19 mouse cellular contexts compared by ENCODE assay signal in genomic region chr6:111424737-111425136, GRCm38 (mm10).
DNase-seq lines count a peak whose midpoint lies in the region; ATAC-seq lines count a peak whose summit lies in the region.
"Had no signal": no experiment of that assay in that cellular context is flagged by ENCODE, and none has a peak within 500 bp of the region (broad histone marks: within the 10 kb centered on the region; RNA-seq: fewer than 3 reads in every experiment).

No protein-coding gene starts in this region.

- no peak overlapping the region for H3K9ac ChIP-seq in forebrain, embryonic 14.5 days (ENCODE audit: low read length)
- no peak overlapping the region for H3K9ac ChIP-seq in forebrain, embryonic 11.5 days (ENCODE audit: low read length)
- no peak overlapping the region for H3K9ac ChIP-seq in neural tube, embryonic 13.5 days
- no peak overlapping the region for H3K9ac ChIP-seq in hindbrain, embryonic 16.5 days (ENCODE audit: low read depth, low read length)
- H3K9ac ChIP-seq: hindbrain, embryonic 15.5 days had no signal

- H3K27ac ChIP-seq in forebrain, embryonic 14.5 days (ENCODE audit: low read depth, low read length): no peak overlapping the region
- H3K27ac ChIP-seq in forebrain, embryonic 11.5 days (ENCODE audit: low read depth, low read length): no peak overlapping the region
- no peak overlapping the region for H3K27ac ChIP-seq in neural tube, embryonic 13.5 days (replicated peaks)
- H3K27ac ChIP-seq in hindbrain, embryonic 16.5 days (ENCODE audit: low read depth, low read length): no peak overlapping the region
- H3K27ac ChIP-seq: heart, embryonic 10.5 days; hindbrain, embryonic 15.5 days; kidney, postnatal 0 days; macrophage had no signal

- H3K36me3 ChIP-seq in forebrain, embryonic 14.5 days (ENCODE audit: control insufficient read depth, insufficient read depth, low read length): no peaks in the 10 kb centered on the region
- no peaks in the 10 kb centered on the region for H3K36me3 ChIP-seq in forebrain, embryonic 11.5 days (ENCODE audit: control insufficient read depth, insufficient read depth, low read length)
- no peaks in the 10 kb centered on the region for H3K36me3 ChIP-seq in neural tube, embryonic 13.5 days
- H3K36me3 ChIP-seq in hindbrain, embryonic 16.5 days (ENCODE audit: control insufficient read depth, insufficient read depth, low read length): no peaks in the 10 kb centered on the region
- H3K36me3 ChIP-seq: heart, embryonic 10.5 days; hindbrain, embryonic 15.5 days had no signal

- peak; percentile 78; the same call in 1 of the 2 replicates for ATAC-seq in forebrain, embryonic 14.5 days
- ATAC-seq in forebrain, embryonic 11.5 days (replicated peaks; ENCODE audit: low FRiP score): no peak
- peak; percentile 61; the same call in 1 of the 2 replicates for ATAC-seq in neural tube, embryonic 13.5 days (ENCODE audit: low read depth)
- ATAC-seq in hindbrain, embryonic 16.5 days: peak; percentile 87
- ATAC-seq: intestine, embryonic 16.5 days; Patski had no signal

- no peaks in the 10 kb centered on the region for H3K9me3 ChIP-seq in forebrain, embryonic 14.5 days (replicated peaks; ENCODE audit: control insufficient read depth, low read length)
- no peaks in the 10 kb centered on the region for H3K9me3 ChIP-seq in forebrain, embryonic 11.5 days (ENCODE audit: control insufficient read depth, low read length)
- H3K9me3 ChIP-seq in neural tube, embryonic 13.5 days: no peaks in the 10 kb centered on the region
- no peaks in the 10 kb centered on the region; the same call in 1 of the 2 replicates for H3K9me3 ChIP-seq in hindbrain, embryonic 16.5 days (ENCODE audit: control insufficient read depth, low read length)
- H3K9me3 ChIP-seq: heart, embryonic 10.5 days; hindbrain, embryonic 15.5 days had no signal

- 68% methylated on average over 1 of the region's 1 CpGs for whole genome bisulfite sequencing in forebrain, embryonic 14.5 days
- 85% methylated on average over 1 of the region's 1 CpGs for WGBS in forebrain, embryonic 11.5 days
- 76% methylated on average over 1 of the region's 1 CpGs for WGBS in neural tube, embryonic 13.5 days
- WGBS in hindbrain, embryonic 16.5 days: 74% methylated on average over 1 of the region's 1 CpGs

- no peaks in the 10 kb centered on the region for H3K27me3 ChIP-seq in forebrain, embryonic 14.5 days (replicated peaks; ENCODE audit: control insufficient read depth, insufficient read depth, low read length)
- no peaks in the 10 kb centered on the region for H3K27me3 ChIP-seq in forebrain, embryonic 11.5 days (ENCODE audit: control insufficient read depth, insufficient read depth, low read length)
- no peaks in the 10 kb centered on the region for H3K27me3 ChIP-seq in neural tube, embryonic 13.5 days
- no peaks in the 10 kb centered on the region for H3K27me3 ChIP-seq in hindbrain, embryonic 16.5 days (replicated peaks; ENCODE audit: control insufficient read depth, insufficient read depth, low read length)
- H3K27me3 ChIP-seq: hindbrain, embryonic 15.5 days; Patski had no signal

- H3K4me2 ChIP-seq in forebrain, embryonic 14.5 days (ENCODE audit: low read length): no peak overlapping the region
- H3K4me2 ChIP-seq in forebrain, embryonic 11.5 days (ENCODE audit: low read depth, low read length, severe bottlenecking): no peak overlapping the region
- no peak overlapping the region for H3K4me2 ChIP-seq in neural tube, embryonic 13.5 days
- H3K4me2 ChIP-seq in hindbrain, embryonic 16.5 days (ENCODE audit: low read length): no peak overlapping the region
- H3K4me2 ChIP-seq: hindbrain, embryonic 15.5 days had no signal

- H3K4me3 ChIP-seq in forebrain, embryonic 14.5 days (ENCODE audit: low read depth, low read length): no peak overlapping the region
- H3K4me3 ChIP-seq in forebrain, embryonic 11.5 days (ENCODE audit: low read depth, low read length): no peak overlapping the region
- H3K4me3 ChIP-seq in neural tube, embryonic 13.5 days: no peak overlapping the region
- no peak overlapping the region for H3K4me3 ChIP-seq in hindbrain, embryonic 16.5 days (ENCODE audit: low read length)
- H3K4me3 ChIP-seq: heart, embryonic 10.5 days; hindbrain, embryonic 15.5 days; myocyte had no signal

- peak; percentile 70 for DNase-seq in forebrain, embryonic 14.5 days (ENCODE audit: low spot score)
- DNase-seq in forebrain, embryonic 11.5 days (ENCODE audit: low spot score): no peak
- peak; percentile 16 for DNase-seq in kidney, adult 9 months
- no peak for DNase-seq in kidney, adult 11 months
- no peak for DNase-seq in neural tube, embryonic 10.5 days (ENCODE audit: extremely low spot score, low spot score)
- no peak for DNase-seq in frontal cortex, adult 2 months (ENCODE audit: extremely low spot score in 1 of 2, low spot score in 1 of 2)
- DNase-seq: cerebellum, adult 2 months; gastrocnemius, postnatal 10 days; right cerebral cortex, postnatal 25 days; spleen, adult 18-20 months had no signal

- H3K4me1 ChIP-seq in forebrain, embryonic 14.5 days (ENCODE audit: control insufficient read depth, insufficient read depth, low read length): peaks cover 3% of the 10 kb centered on the region; the same call in 1 of the 2 replicates
- no peaks in the 10 kb centered on the region for H3K4me1 ChIP-seq in forebrain, embryonic 11.5 days (replicated peaks; ENCODE audit: control insufficient read depth, insufficient read depth, low read length)
- H3K4me1 ChIP-seq in neural tube, embryonic 13.5 days (replicated peaks): no peaks in the 10 kb centered on the region
- no peaks in the 10 kb centered on the region for H3K4me1 ChIP-seq in hindbrain, embryonic 16.5 days (ENCODE audit: control insufficient read depth, insufficient read depth, low read depth, low read length)
- H3K4me1 ChIP-seq: heart, embryonic 10.5 days; hindbrain, embryonic 15.5 days had no signal

Comparison
In these comparisons a context has a peak if more than half of its experiments do, and no peak if none do; other contexts are left out.
1. DNase-seq: peak in forebrain, embryonic 14.5 days (single experiment) and kidney, adult 9 months (single experiment); none in forebrain, embryonic 11.5 days (single experiment), kidney, adult 11 months (single experiment), neural tube, embryonic 10.5 days (single experiment) and frontal cortex, adult 2 months (0 of 2).